In the genomic region with DNA sequence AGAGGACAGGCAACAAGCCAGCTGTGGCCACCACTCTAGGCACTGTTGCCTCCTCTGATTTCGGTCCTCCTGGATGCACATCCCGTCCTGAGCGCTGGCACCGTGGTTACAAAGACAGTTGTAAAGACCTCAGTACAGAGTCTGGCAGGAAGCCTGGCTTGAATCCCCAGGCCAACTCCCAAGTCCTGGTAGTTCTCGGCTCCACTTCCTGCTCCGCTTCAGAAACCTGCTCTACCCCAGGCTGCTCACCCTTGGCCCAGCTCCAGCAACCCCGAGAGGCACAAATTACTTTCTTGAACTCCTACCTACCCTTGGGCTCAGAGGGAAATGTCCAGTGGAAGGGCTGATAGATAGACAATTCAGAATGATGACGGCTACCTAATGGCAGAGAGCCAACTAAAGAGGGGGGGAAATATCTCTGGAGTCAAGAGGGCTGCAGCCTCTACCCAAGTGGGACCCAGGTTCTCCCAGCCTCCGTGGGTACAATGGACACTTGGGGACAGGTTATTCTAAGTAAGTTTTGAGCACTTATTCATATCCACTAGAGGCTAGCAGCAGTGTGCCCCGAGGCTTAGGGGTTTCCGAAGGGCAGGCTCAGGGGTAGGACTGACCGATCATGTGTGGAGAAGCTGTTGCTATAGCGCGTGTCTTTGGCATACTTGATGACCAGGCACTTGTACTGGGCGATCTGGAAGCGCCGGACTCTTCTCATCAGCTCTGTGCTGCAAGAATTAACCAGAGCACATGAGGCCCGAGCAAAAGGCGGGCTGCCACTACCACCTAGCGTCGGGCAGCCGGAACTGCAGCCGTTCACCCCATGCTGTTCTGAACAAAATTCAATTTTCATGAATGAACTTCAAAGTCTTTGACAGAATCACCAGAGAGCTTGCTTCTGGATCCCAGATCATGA, we compare ENCODE assay signal across 8 mouse cellular contexts. TPM values are rescaled to one million over a fixed set of nuclear protein-coding genes. Genes with fewer than 3 reads are reported as not detected.
A peak's percentile ranks its signal among the peaks of the same experiment; 100 is the strongest.
DNase-seq lines count a peak whose midpoint lies in the region; ATAC-seq and TF ChIP-seq lines count a peak whose summit lies in the region.

No protein-coding gene starts in this region.

- TF ChIP-seq POLR2A in cortical plate, adult 2 months (IDR thresholded peaks at IDR 0.05; ENCODE audit: extremely low read depth, insufficient read depth, low read length): no peak

- H3K27ac ChIP-seq in cortical plate, adult 2 months (ENCODE audit: insufficient read depth, low read length): no peak overlapping the region

- intact Hi-C loops in left cerebral cortex, postnatal 10 days (cut with DNase I): loop anchor here (2.0 to 5.0 kb wide), 3 partner anchors 116 to 457 kb away; no protein-coding TSS in a partner anchor

- no peak overlapping the region for H3K4me3 ChIP-seq in cortical plate, adult 2 months (ENCODE audit: insufficient read depth, low read length)

- peak; percentile 70 to 72 for DNase-seq in gastrocnemius, adult 8-10 months (ENCODE audit: low spot score in 2 of 2)
- DNase-seq in induced T-regulatory cell, adult 2 months (ENCODE audit: low read depth): peak; percentile 88
- peak; percentile 76 to 81 for DNase-seq in left cerebral cortex, postnatal 10 days (ENCODE audit: extremely low spot score in 1 of 2, low spot score in 2 of 2)
- peak; percentile 78 for DNase-seq in right cerebral cortex, postnatal 14 days
- DNase-seq in yolk sac, embryonic 10.5 days (ENCODE audit: low spot score): peak; percentile 81

- ATAC-seq in activated CD4-positive, CD25-positive, alpha-beta regulatory T cell, adult 4 months: peak; percentile 34
- ATAC-seq in megakaryocyte progenitor cell, adult 5-6 weeks (replicated peaks; ENCODE audit: poor library complexity): peak; percentile 51

- peak; percentile 92 for TF ChIP-seq CTCF in cortical plate, adult 2 months (IDR thresholded peaks at IDR 0.05; ENCODE audit: extremely low read depth, insufficient read depth, low read length)

- no peaks in the 10 kb centered on the region; the same call in 1 of the 2 replicates for H3K4me1 ChIP-seq in cortical plate, adult 2 months (ENCODE audit: control insufficient read depth, insufficient read depth, low read length)

RNA-seq across cellular contexts. Expression of gene Afmid, which starts 1.4 kb away (rescaled TPM):
- polyA plus RNA-seq in activated CD4-positive, CD25-positive, alpha-beta regulatory T cell, adult 4 months (2017; shearing (Covaris generic)): 10 to 100 TPM; 23.5 to 24.7 TPM
- polyA plus RNA-seq in cortical plate, adult 2 months (2012; rRNA removed): 4.4 TPM in 2 replicates
- total RNA-seq in gastrocnemius, adult 8-10 months (2022): 1 to 10 TPM; 2.0 to 4.6 (median 3.4) TPM
- 10 to 100 TPM in 1 of 2 experiments, 1 to 10 TPM in 1; 8.7 to 10.1 TPM for total RNA-seq in left cerebral cortex, postnatal 10 days (2021)
- 0.85 and 1.5 TPM in 2 replicates for total RNA-seq in megakaryocyte progenitor cell, adult 5-6 weeks (2015)
- 2.6 and 3.0 TPM in 2 replicates for total RNA-seq in megakaryocyte progenitor cell, adult 5-6 weeks (2017)

RNA-seq across cellular contexts. Expression of gene Tk1, which starts 1.6 kb away (rescaled TPM):
- 10 to 100 TPM; 52.4 to 88.7 TPM for polyA plus RNA-seq in activated CD4-positive, CD25-positive, alpha-beta regulatory T cell, adult 4 months (2017; shearing (Covaris generic))
- polyA plus RNA-seq in cortical plate, adult 2 months (2012; rRNA removed): 1.0 and 1.9 TPM in 2 replicates
- total RNA-seq in gastrocnemius, adult 8-10 months (2022): 1 to 10 TPM; 2.5 to 5.4 (median 4.1) TPM
- total RNA-seq in left cerebral cortex, postnatal 10 days (2021): 1 to 10 TPM; 2.6 to 4.4 TPM
- 186 and 198 TPM in 2 replicates for total RNA-seq in megakaryocyte progenitor cell, adult 5-6 weeks (2015)
- total RNA-seq in megakaryocyte progenitor cell, adult 5-6 weeks (2017): 94.8 and 108 TPM in 2 replicates

RNA-seq across cellular contexts. Expression of gene Gm20708, which starts 14.8 kb away (rescaled TPM):
- polyA plus RNA-seq in activated CD4-positive, CD25-positive, alpha-beta regulatory T cell, adult 4 months (2017; shearing (Covaris generic)): 1 to 10 TPM; 3.8 to 5.6 TPM
- 0.86 and 1.1 TPM in 2 replicates for polyA plus RNA-seq in cortical plate, adult 2 months (2012; rRNA removed)
- total RNA-seq in gastrocnemius, adult 8-10 months (2022): 1 to 10 TPM in 2 of 4 experiments, under 1 TPM in 1, not detected in 1; 0.46 to 1.2 (median 1.1) TPM
- 1 to 10 TPM; 3.1 to 4.3 TPM for total RNA-seq in left cerebral cortex, postnatal 10 days (2021)
- 2.2 and 2.5 TPM in 2 replicates for total RNA-seq in megakaryocyte progenitor cell, adult 5-6 weeks (2015)
- 0.92 TPM in 1 of 2 replicates, not detected in the other for total RNA-seq in megakaryocyte progenitor cell, adult 5-6 weeks (2017)

RNA-seq across cellular contexts. Expression of gene Syngr2, which starts 14.8 kb away (rescaled TPM):
- 100 to 1,000 TPM in 1 of 2 experiments, 10 to 100 TPM in 1; 76.0 to 131 TPM for polyA plus RNA-seq in activated CD4-positive, CD25-positive, alpha-beta regulatory T cell, adult 4 months (2017; shearing (Covaris generic))
- 10.6 and 13.5 TPM in 2 replicates for polyA plus RNA-seq in cortical plate, adult 2 months (2012; rRNA removed)
- total RNA-seq in gastrocnemius, adult 8-10 months (2022): 100 to 1,000 TPM; 182 to 198 (median 184) TPM
- total RNA-seq in left cerebral cortex, postnatal 10 days (2021): 10 to 100 TPM in 1 of 2 experiments, 1 to 10 TPM in 1; 7.5 to 10.9 TPM
- total RNA-seq in megakaryocyte progenitor cell, adult 5-6 weeks (2015): 223 and 243 TPM in 2 replicates
- total RNA-seq in megakaryocyte progenitor cell, adult 5-6 weeks (2017): 154 and 164 TPM in 2 replicates

RNA-seq across cellular contexts. Expression of gene Birc5, which starts 24.7 kb away (rescaled TPM):
- polyA plus RNA-seq in activated CD4-positive, CD25-positive, alpha-beta regulatory T cell, adult 4 months (2017; shearing (Covaris generic)): 100 to 1,000 TPM in 1 of 2 experiments, 10 to 100 TPM in 1; 88.3 to 110 TPM
- polyA plus RNA-seq in cortical plate, adult 2 months (2012; rRNA removed): 2.2 TPM in 2 replicates
- under 1 TPM in 1 of 4 experiments, not detected in 3; 0.24 TPM for total RNA-seq in gastrocnemius, adult 8-10 months (2022)
- 1 to 10 TPM; 3.7 to 4.6 TPM for total RNA-seq in left cerebral cortex, postnatal 10 days (2021)
- 179 and 200 TPM in 2 replicates for total RNA-seq in megakaryocyte progenitor cell, adult 5-6 weeks (2015)
- total RNA-seq in megakaryocyte progenitor cell, adult 5-6 weeks (2017): 183 and 213 TPM in 2 replicates

Comparison
In these comparisons a context has a peak if more than half of its experiments do, and no peak if none do; other contexts are left out.
1. RNA of gene Tk1, which starts 1.6 kb away (total RNA-seq): 94.8 to 198 TPM in megakaryocyte progenitor cell, adult 5-6 weeks; 2.5 to 5.4 TPM in gastrocnemius, adult 8-10 months and 2.6 to 4.4 TPM in left cerebral cortex, postnatal 10 days; every median in the first group is over 10 times any median in the second.
2. Peak in every context shown above with its lines, with median percentiles within 50 percentile points of each other: DNase-seq.